Mouse (Mus musculus) urinary bladder, postnatal 10 days (tissue): ENCODE data around the gene Cep72.
"Not testable (repeated sequence)": the region's sequence is repeated elsewhere in the genome, so short reads cannot be mapped to it uniquely, and the experiment has no call there.

ENCODE experiments used
- DNase-seq: peaks from one replicate; pipeline ENCODE4 v3.0.0; 2022; ENCODE audit warnings: low spot score

Cep72 gene

GRCm38 (mm10) chr13:74061613-74062377 is at the start of gene Cep72:
Gene Cep72 (minus strand): TSS chr13:74062299.
- DNase-seq = peak; percentile 83

GRCm38 (mm10) chr13:74107410-74107809 is 45.3 kb upstream of the Cep72 start:
- DNase-seq = no peak

GRCm38 (mm10) chr13:74104417-74104816 is 42.3 kb upstream of the Cep72 start:
- DNase-seq = no peak

DNA sequence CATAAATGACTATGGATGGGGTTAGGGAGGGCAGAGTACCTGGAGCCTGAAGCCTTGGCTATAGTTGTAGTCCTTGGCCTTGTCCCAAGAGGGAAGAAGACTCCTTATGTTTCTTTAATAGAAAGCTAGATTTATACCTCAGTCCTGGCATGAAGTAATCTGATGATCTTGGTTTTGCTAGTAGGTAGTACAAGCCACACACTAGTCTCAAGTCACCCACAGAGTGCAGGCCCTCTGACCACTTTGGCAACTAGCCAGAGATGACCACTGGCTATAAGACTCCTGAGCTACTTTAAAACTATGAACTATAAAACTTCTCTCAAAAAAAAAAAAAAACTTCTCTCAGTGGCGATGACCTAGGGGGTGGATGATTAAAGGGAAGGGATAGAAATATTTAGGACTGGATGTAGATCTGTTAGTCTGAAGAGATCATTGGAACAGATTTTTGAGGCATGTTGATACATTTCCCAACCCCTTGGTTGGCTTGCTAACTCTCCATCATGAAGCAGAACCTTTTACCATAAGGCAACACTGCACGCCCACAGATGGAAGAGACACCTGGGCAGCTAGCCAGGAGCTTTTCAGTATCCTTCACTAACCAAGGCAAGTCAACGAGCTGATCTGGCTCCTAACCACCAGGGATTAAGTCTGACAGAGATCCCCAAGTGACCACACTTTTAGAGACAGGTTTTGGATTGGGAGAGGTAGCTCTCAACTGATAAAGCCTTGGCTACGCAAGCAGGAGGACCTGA is 40.9 kb upstream of the Cep72 start:
- DNase-seq = no peak

GRCm38 (mm10) chr13:74102108-74102830 is 40.2 kb upstream of the Cep72 start:
- DNase-seq = no peak

DNA sequence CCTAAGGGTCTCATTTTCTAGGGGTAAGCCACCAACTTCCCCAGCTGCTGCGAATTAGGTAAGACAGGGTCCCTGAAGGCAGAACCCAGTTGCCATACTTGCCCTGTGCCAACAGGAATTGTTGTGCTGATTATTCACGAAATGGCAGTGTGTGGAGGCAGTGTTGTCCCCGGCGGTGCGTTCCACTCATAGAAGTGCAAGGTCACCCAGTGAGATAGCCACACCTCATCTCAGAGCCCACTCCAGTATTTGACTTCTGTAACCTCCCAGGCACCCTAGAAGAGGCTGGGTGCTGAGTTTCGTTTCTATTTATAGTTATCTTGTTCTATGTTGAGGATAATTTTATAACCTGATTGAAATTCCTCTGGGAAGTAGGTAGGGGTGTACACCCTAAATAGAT is 36.8 kb upstream of the Cep72 start:
- no peak for DNase-seq

GRCm38 (mm10) chr13:74096715-74097363 is 34.7 kb upstream of the Cep72 start:
- DNase-seq = no peak

- no peak for DNase-seq
These were observed 33.8 kb upstream of the Cep72 start for GRCm38 (mm10) chr13:74095936-74096335.

DNA sequence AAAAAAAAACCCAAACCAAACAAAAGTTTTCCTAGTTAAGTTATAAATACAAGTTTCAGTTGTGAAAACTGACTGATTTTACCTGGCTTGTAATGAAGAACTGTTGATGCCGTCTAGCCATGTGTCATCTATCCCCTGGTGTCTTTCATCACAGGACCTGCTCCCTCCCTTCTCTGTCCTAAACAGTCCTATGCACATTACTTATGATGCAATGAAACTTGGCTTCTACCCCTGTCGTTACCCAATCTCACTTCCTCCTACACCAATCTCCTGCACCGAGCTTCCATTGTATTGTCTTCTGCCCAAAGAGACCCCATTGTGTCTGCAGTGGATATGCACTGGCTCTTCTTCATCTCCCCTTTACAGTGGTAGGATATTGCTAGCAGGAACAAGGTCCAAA is 28.2 kb upstream of the Cep72 start:
- DNase-seq = no peak

DNA sequence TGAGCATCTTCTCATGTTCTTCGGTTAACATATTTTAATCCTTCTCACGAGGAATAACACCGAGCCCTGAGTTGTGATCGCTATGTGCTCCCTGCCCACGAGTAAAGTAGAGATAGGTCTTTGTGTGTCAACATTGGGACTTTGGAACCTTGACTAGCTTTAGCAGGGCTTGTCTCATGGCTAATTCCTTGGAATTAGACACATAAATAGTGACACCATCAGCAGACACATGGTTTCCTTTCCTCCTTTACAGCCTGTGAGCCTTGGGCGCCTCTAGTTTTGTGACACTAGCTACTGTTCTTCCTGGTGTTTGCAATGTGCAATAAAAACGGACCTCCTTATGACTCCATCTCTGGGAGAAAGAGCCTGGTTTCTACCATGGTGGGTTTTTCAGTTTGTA is 11.3 kb upstream of the Cep72 start:
- no peak for DNase-seq

DNA sequence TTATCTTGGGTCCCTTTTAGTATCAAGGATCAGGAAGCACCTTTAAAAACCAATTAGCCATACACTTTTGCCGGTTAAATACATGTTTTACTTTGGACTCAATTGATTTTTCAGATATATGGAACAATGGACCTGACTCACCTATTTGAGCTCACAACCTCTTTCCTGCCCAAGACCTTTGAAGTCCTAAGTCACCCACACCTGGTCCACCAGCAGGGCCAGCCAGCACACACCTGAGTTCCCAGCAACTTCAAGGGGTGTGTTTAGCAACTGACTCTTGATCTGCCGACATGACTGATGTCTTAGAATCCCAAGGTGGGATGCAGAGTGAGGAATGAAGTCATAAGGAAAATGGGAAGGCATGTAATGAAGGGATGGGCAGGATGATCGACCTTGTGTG is 9.6 kb upstream of the Cep72 start:
- no peak for DNase-seq

DNA sequence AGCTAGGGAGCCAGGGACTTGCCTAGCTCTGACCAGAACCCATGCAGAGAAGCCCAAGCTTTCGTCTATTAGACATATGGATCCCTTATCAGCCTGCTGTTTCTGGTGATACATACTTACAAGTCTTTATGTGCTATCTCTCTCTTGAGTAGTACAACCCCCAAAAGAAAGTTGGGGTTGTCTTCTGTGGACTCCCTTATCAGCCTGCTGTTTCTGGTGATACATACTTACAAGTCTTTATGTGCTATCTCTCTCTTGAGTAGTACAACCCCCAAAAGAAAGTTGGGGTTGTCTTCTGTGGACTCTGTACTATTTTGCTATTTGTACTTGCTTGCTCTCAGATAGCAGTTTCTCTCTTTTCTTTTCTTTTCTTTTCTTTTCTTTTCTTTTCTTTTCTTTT is 9.1 kb upstream of the Cep72 start:
- not testable (repeated sequence) for DNase-seq

GRCm38 (mm10) chr13:74066576-74066975 is 4.5 kb upstream of the Cep72 start:
- DNase-seq = no peak

DNA sequence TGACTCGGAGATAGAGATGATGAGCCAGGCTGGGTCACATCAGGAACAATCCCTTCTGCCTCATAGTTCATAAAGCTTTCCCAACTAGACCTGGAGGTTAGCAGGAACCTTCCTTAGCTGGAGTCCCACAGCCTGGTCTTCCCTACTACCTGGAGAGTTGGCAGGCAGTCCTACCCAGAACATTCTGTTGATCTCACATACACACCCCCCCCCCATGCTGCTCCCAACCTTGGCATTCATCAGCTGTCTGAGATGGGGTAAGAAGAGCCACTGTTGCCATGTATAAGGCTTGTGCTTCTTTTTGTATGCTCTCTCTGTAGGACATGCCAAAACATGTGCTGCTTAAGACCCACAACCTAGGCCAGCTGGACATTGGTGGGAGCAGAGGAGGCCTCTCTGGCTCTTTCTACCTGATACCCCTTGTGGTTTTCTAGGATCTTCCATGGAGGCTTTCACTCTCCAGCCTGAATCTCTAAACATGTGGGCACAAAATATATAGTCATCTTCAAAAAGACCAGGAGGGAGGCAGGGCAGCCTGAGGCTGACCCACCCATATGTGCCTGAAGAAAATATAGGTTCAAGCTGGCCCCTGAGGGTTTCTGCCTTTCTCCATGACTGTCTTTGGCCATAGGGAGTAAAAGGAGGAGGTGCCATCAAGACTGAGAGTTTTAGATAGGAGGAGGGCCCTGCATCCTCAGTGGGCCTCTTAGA is 1.4 kb upstream of the Cep72 start:
- DNase-seq = no peak

DNA sequence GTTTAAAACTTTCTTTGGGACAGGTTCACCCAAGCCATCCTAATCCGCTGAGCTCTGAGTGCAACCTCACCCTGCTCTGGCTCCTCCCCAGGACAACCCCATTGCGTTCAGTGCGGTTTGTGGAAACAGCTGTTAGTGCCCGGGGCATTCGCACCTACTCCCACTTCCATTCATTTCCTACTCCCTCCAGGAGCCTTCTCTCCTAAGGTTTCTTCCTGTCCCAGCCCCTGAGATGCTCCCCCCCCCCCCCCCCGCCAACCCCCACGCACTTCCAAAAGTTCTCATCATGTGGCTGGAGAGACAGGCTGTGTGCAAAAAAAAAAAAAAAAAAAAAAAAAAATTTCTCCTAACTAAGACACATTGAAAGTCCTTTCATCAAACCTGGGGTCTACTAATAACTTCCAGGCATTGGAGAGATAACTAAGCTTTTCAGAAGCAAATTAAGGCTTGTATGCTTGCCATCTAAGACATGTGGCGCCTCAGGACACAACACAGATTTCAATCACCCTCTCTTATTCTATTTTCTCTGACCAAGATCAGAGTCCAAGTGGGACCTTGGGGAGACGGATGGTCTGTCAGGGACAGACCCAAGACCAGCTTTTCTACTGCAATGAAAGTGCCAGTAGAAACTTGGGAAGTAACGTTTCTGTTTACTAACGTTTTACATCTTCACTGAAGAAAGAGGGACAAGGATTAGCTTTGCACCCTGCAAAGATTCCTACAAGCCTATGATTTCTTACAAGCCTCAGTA is 454 bp upstream of the Cep72 start:
- DNase-seq = no peak

GRCm38 (mm10) chr13:74058081-74058480 is 4.0 kb downstream of the Cep72 start:
- DNase-seq = no peak

- DNase-seq = no peak
These were observed 5.9 kb downstream of the Cep72 start for GRCm38 (mm10) chr13:74056194-74056593.

DNA sequence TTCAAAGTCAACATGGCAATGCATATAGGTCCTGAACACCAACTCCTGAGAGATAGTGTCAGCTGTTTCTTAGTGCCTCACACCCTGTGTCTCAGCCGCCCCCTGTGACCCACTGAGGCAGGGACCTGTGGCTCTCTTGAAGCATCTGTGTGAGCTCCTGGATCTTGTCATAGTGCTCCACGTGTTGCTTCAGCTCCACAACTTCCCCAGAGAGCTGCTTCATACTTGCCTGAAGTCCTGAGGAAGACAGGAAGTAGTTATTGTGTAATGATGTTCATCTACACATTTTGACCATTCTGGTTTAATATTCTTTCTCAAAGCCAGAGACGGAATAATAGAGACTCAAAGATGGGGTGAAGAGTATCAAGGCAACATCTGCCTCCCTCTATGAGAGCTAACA is 22.2 kb downstream of the Cep72 start:
- no peak for DNase-seq

DNA sequence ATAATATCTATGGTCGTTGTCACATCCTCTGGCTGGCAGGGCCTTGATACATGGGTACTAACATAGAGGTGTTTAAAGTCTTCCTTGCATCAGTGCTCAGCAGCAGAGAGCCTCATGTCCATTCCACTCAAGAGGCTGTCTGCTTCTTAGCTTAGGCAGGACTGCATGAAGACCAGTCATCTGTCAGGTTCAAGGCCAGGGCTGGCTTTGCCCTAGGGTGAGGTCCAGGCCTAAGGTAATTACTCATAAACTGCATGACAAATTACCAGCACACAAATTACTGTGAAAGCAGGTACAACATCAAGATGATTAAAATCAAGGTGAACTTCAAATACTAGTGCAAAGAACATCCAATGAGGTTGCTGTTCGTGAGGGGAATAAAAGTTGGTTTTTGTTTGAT is 26.3 kb downstream of the Cep72 start:
- no peak for DNase-seq

DNA sequence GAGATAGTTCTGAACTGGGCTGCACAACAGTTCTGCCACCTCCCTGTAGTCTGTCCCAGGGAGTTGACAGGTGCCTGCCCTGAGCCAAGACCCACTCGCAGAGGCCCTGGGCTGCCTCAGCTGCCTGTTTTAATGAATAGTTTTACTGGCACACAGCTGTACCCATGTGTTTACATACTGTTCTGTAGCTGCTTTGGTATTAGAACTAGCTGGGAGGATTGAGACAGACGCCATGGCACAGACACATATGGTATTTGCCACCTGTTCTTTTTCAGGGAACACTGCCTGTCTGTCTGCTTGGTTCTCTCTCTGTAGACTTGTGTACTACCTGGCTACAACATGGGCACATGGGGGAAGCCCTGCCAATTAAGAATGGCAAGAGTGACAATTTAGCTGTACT is 27.3 kb downstream of the Cep72 start:
- DNase-seq = no peak

- DNase-seq = no peak
These were observed 31.0 kb downstream of the Cep72 start for GRCm38 (mm10) chr13:74031133-74031532.
